Mouse (Mus musculus) stomach, postnatal 0 days (tissue): ENCODE data around the gene Pygl.

Source experiments
- CTCF ChIP-seq: IDR thresholded peaks from 2 replicates; pipeline ENCODE4 v1.5.1; 2016; ENCODE audit warnings: antibody characterized with exemption, low read depth, mild to moderate bottlenecking, moderate library complexity
- EP300 ChIP-seq: optimal IDR thresholded peaks from 2 replicates; pipeline ENCODE3; 2016; ENCODE audit warnings: antibody characterized with exemption

DNA sequence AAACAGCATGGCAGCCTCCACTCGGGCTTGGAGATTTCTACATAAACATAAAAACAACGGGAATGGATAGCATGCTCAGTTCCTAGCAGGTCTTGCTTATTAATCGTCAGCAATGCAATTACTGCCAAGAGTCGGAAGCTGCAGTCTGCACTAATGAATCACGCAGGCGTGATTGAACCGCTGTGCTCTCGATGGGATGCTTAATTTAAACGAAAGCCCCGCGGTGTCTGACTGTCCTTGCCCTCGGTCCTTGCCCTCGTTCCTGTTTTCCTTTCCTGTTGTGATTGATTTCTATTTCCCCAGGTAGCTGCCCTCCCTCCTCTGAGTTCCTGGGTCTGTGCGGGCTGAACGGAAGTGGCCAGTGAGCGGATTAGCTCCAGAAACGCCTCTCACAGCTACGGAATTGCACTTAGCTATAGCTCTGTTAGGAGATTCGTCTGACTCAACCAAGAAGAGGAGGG lies 39.0 kb downstream of the Pygl start:
- TF ChIP-seq CTCF (no peak), EP300 (no peak)
